Mouse (Mus musculus): Measurements from ENCODE around the gene B3galnt2.
"Not testable (repeated sequence)": the region's sequence is repeated elsewhere in the genome, so short reads cannot be mapped to it uniquely, and the experiment has no call there.

Gene B3galnt2

GRCm38 (mm10) chr13:13953874-13954832 is at the start of gene B3galnt2:
Gene B3galnt2 (plus strand): TSS chr13:13954469.
- peak; percentile 99 for DNase-seq (ENCODE audit: low read depth)

GRCm38 (mm10) chr13:13911341-13911740 is 42.9 kb upstream of the B3galnt2 start:
- no peak for DNase-seq (ENCODE audit: low read depth)

GRCm38 (mm10) chr13:13919396-13919795 is 34.9 kb upstream of the B3galnt2 start:
- no peak for DNase-seq (ENCODE audit: low read depth)

- DNase-seq (ENCODE audit: low read depth) = no peak
Measured at GRCm38 (mm10) chr13:13922526-13922925, 31.7 kb upstream of the B3galnt2 start.

GRCm38 (mm10) chr13:13929982-13930381 is 24.3 kb upstream of the B3galnt2 start:
- DNase-seq (ENCODE audit: low read depth) = no peak

GRCm38 (mm10) chr13:13954931-13955330 is 662 bp downstream of the B3galnt2 start:
- no peak for DNase-seq (ENCODE audit: low read depth)

- no peak for DNase-seq (ENCODE audit: low read depth)
Measured at GRCm38 (mm10) chr13:13956686-13957085, 2.4 kb downstream of the B3galnt2 start.

- DNase-seq (ENCODE audit: low read depth) = no peak
Measured at GRCm38 (mm10) chr13:13960211-13960610, 5.9 kb downstream of the B3galnt2 start.

- no peak for DNase-seq (ENCODE audit: low read depth)
Measured at GRCm38 (mm10) chr13:13961046-13961445, 6.8 kb downstream of the B3galnt2 start.

- no peak for DNase-seq (ENCODE audit: low read depth)
Measured at GRCm38 (mm10) chr13:13965388-13965964, 11.2 kb downstream of the B3galnt2 start.

- DNase-seq (ENCODE audit: low read depth) = no peak
Measured at GRCm38 (mm10) chr13:13966172-13966571, 11.9 kb downstream of the B3galnt2 start.

- DNase-seq (ENCODE audit: low read depth) = no peak
Measured at GRCm38 (mm10) chr13:13968629-13969111, 14.4 kb downstream of the B3galnt2 start.

- no peak for DNase-seq (ENCODE audit: low read depth)
Measured at GRCm38 (mm10) chr13:13969796-13970195, 15.5 kb downstream of the B3galnt2 start.

GRCm38 (mm10) chr13:13981842-13982241 is 27.6 kb downstream of the B3galnt2 start:
- DNase-seq (ENCODE audit: low read depth) = not testable (repeated sequence)

GRCm38 (mm10) chr13:13983523-13983922 is 29.3 kb downstream of the B3galnt2 start:
- no peak for DNase-seq (ENCODE audit: low read depth)

GRCm38 (mm10) chr13:13989135-13989534 is 34.9 kb downstream of the B3galnt2 start:
- no peak for DNase-seq (ENCODE audit: low read depth)

- no peak for DNase-seq (ENCODE audit: low read depth)
Measured at GRCm38 (mm10) chr13:13990391-13990790, 36.1 kb downstream of the B3galnt2 start.

- no peak for DNase-seq (ENCODE audit: low read depth)
Measured at GRCm38 (mm10) chr13:13993041-13993440, 38.8 kb downstream of the B3galnt2 start.

- DNase-seq (ENCODE audit: low read depth) = no peak
Measured at GRCm38 (mm10) chr13:13995046-13995445, 40.8 kb downstream of the B3galnt2 start.

- no peak for DNase-seq (ENCODE audit: low read depth)
Measured at GRCm38 (mm10) chr13:13997476-13997875, 43.2 kb downstream of the B3galnt2 start.

- no peak for DNase-seq (ENCODE audit: low read depth)
Measured at GRCm38 (mm10) chr13:14002706-14003105, 48.4 kb downstream of the B3galnt2 start.

GRCm38 (mm10) chr13:14004086-14004485 is 49.8 kb downstream of the B3galnt2 start:
- DNase-seq (ENCODE audit: low read depth) = no peak

- no peak for DNase-seq (ENCODE audit: low read depth)
Measured at GRCm38 (mm10) chr13:14004999-14005398, 50.7 kb downstream of the B3galnt2 start.

Measured in naive thymus-derived CD4-positive, alpha-beta T cell, adult 2 months (primary cell).